Mouse (Mus musculus) T-helper 1 cell (primary cell): ENCODE results near the gene H2al1j.
"Not testable (repeated sequence)": the region's sequence is repeated elsewhere in the genome, so short reads cannot be mapped to it uniquely, and the experiment has no call there.

ENCODE experiments used
- in situ Hi-C: fragments of 300-600 bp; cut with MboI, MseI; formaldehyde crosslinking; loops from one replicate; pipeline ENCODE4 v1.15.1; 2025; ENCODE audit warnings: high pct_unique_total_duplicates

Gene H2al1j

DNA sequence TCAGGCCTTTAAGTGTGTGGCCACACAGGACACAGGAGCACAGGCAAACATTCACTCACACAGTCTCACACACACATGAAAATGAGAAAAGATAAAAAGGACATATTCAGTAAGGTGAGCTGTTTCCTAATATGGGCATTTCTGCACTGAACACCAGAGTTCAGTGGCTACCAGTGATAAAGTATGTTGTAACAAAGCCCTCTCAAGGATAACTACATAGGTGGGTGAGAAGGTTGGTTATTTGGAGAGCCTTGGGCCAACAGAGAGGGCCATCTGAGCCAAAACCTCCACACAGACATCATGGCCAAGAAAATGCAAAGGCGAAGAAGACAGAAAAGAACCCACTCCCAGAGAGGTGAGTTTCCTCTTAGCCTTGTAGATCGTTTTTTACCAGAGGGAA lies at the start of gene H2al1j:
TSS of gene H2al1j (plus strand) at position 301 of the 400 bp plus-strand sequence.
- in situ Hi-C loops: not testable (repeated sequence)

DNA sequence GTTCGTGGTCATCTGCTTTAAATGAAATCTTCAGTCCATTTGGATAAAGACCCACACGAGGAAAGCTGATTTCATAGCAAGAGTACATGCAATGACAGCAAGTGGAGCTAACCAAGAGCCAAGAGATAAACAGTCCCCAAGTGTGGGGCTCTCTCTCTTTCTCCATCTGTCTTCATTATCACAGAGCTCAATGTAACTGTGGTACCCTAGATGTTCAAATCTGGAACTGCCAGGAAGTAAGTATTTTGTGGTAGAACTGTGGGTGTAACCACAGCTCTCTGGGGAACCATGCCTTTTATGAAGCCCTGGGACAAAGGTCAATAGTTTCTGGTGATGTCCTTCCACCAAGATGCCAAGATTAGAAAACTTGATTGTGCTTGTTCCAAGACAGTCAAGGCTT lies 46.9 kb upstream of the H2al1j start:
- in situ Hi-C loops: loop anchor here (5.0 kb wide), 1 partner anchor 37 kb away; the partner anchor contains the start of genes H2al1f and H2al1g

DNA sequence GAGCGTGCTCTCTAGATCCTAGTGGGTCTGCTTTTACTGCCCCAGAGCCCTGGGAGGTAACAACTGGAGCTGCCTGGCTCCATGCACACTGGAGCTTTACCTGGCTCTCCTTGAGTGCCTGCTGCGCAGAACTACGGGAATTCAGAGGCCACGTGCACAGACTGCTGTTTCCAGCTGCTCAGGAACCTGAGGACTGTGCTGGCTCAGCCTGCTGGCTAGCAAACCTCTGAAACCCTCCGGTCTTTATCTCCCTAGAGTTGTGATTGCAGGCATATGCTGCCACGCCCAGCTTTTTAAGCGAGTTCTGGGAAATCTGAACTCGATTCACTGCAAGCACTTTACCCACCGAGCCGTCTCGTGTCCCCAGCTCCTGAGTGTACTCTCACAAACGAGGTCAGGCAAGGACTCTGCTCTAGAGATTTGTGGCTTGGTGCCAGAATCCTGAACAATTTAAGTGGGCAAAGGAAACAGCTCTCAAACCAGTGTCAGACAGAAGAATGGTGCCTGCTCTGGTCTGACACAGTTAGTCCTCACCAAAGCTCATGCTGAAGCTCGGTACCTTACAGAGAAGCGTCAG lies 39.2 kb upstream of the H2al1j start:
- in situ Hi-C loops: no loop called here

DNA sequence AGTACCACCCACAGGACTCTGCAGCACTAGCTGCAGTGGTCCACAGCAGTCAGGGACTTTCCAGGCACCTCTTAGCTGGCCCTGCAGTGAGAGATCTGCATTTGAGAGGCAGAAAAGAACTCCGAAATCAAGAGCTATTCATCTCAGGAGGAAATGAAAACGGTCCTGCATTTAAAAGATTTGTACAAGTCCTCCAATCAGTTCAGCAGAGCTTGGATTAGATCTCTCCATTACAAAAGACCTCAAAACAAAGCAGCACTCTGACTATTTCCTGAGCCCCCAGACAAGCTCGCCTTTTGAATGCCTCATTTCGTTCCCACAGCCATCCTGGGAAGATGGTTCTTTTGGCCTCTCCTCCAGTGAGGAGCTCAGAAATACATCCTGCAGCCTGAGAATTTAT lies 38.4 kb upstream of the H2al1j start:
- in situ Hi-C loops: no loop called here

DNA sequence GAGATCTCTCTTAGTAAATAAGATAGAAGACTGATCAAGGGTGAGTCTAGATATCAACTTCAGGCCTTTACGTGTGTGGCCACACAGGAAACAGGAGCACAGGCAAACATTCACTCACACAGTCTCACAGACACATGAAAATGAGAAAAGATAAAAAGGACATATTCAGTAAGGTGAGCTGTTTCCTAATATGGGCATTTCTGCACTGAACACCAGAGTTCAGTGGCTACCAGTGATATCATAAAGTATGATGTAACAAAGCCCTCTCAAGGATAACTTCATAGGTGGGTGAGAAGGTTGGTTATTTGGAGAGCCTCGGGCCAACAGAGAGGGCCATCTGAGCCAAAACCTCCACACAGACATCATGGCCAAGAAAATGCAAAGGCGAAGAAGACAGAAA lies 28.7 kb upstream of the H2al1j start, which contains the start of gene H2al1a:
TSS of gene H2al1a (plus strand) at position 301 of the 400 bp plus-strand sequence.
- in situ Hi-C loops: not testable (repeated sequence)

DNA sequence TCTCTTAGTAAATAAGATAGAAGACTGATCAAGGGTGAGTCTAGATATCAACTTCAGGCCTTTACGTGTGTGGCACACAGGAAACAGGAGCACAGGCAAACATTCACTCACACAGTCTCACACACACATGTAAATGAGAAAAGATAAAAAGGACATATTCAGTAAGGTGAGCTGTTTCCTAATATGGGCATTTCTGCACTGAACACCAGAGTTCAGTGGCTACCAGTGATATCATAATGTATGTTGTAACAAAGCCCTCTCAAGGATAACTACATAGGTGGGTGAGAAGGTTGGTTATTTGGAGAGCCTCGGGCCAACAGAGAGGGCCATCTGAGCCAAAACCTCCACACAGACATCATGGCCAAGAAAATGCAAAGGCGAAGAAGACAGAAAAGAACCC lies 25.5 kb upstream of the H2al1j start, which contains the start of gene H2al1b:
TSS of gene H2al1b (plus strand) at position 301 of the 400 bp plus-strand sequence.
- in situ Hi-C loops: loop anchor here (25.0 kb wide), 2 partner anchors 690 to 1440 kb away; no protein-coding TSS in a partner anchor

DNA sequence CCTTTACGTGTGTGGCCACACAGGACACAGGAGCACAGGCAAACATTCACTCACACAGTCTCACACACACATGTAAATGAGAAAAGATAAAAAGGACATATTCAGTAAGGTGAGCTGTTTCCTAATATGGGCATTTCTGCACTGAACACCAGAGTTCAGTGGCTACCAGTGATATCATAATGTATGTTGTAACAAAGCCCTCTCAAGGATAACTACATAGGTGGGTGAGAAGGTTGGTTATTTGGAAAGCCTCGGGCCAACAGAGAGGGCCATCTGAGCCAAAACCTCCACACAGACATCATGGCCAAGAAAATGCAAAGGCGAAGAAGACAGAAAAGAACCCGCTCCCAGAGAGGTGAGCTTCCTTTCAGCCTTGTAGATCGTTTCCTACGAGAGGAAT lies 22.3 kb upstream of the H2al1j start, which contains the start of gene H2al1c:
TSS of gene H2al1c (plus strand) at position 301 of the 400 bp plus-strand sequence.
- in situ Hi-C loops: loop anchor here (25.0 kb wide), 2 partner anchors 693 to 1443 kb away; no protein-coding TSS in a partner anchor

DNA sequence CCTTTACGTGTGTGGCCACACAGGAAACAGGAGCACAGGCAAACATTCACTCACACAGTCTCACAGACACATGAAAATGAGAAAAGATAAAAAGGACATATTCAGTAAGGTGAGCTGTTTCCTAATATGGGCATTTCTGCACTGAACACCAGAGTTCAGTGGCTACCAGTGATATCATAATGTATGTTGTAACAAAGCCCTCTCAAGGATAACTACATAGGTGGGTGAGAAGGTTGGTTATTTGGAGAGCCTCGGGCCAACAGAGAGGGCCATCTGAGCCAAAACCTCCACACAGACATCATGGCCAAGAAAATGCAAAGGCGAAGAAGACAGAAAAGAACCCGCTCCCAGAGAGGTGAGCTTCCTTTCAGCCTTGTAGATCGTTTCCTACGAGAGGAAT lies 19.1 kb upstream of the H2al1j start, which contains the start of gene H2al1d:
TSS of gene H2al1d (plus strand) at position 301 of the 400 bp plus-strand sequence.
- in situ Hi-C loops: loop anchor here (25.0 kb wide), 2 partner anchors 696 to 1446 kb away; no protein-coding TSS in a partner anchor

DNA sequence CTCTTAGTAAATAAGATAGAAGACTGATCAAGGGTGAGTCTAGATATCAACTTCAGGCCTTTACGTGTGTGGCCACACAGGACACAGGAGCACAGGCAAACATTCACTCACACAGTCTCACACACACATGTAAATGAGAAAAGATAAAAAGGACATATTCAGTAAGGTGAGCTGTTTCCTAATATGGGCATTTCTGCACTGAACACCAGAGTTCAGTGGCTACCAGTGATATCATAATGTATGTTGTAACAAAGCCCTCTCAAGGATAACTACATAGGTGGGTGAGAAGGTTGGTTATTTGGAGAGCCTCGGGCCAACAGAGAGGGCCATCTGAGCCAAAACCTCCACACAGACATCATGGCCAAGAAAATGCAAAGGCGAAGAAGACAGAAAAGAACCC lies 16.0 kb upstream of the H2al1j start, which contains the start of gene H2al1e:
TSS of gene H2al1e (plus strand) at position 301 of the 400 bp plus-strand sequence.
- in situ Hi-C loops: loop anchor here (25.0 kb wide), 2 partner anchors 699 to 1449 kb away; no protein-coding TSS in a partner anchor

DNA sequence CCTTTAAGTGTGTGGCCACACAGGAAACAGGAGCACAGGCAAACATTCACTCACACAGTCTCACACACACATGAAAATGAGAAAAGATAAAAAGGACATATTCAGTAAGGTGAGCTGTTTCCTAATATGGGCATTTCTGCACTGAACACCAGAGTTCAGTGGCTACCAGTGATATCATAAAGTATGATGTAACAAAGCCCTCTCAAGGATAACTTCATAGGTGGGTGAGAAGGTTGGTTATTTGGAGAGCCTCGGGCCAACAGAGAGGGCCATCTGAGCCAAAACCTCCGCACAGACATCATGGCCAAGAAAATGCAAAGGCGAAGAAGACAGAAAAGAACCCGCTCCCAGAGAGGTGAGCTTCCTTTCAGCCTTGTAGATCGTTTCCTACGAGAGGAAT lies 12.8 kb upstream of the H2al1j start, which contains the start of gene H2al1f:
TSS of gene H2al1f (plus strand) at position 301 of the 400 bp plus-strand sequence.
- in situ Hi-C loops: loop anchor here (5.0 to 25.0 kb wide), 3 partner anchors 33 to 1453 kb away; no protein-coding TSS in a partner anchor

DNA sequence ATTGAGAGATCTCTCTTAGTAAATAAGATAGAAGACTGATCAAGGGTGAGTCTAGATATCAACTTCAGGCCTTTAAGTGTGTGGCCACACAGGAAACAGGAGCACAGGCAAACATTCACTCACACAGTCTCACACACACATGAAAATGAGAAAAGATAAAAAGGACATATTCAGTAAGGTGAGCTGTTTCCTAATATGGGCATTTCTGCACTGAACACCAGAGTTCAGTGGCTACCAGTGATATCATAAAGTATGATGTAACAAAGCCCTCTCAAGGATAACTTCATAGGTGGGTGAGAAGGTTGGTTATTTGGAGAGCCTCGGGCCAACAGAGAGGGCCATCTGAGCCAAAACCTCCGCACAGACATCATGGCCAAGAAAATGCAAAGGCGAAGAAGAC lies 9.7 kb upstream of the H2al1j start, which contains the start of gene H2al1g:
TSS of gene H2al1g (plus strand) at position 301 of the 400 bp plus-strand sequence.
- in situ Hi-C loops: loop anchor here (5.0 to 25.0 kb wide), 3 partner anchors 36 to 1456 kb away; no protein-coding TSS in a partner anchor

DNA sequence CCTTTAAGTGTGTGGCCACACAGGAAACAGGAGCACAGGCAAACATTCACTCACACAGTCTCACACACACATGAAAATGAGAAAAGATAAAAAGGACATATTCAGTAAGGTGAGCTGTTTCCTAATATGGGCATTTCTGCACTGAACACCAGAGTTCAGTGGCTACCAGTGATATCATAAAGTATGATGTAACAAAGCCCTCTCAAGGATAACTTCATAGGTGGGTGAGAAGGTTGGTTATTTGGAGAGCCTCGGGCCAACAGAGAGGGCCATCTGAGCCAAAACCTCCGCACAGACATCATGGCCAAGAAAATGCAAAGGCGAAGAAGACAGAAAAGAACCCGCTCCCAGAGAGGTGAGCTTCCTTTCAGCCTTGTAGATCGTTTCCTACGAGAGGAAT lies 6.4 kb upstream of the H2al1j start, which contains the start of gene H2al1h:
TSS of gene H2al1h (plus strand) at position 301 of the 400 bp plus-strand sequence.
- in situ Hi-C loops: loop anchor here (25.0 kb wide), 2 partner anchors 709 to 1459 kb away; no protein-coding TSS in a partner anchor

DNA sequence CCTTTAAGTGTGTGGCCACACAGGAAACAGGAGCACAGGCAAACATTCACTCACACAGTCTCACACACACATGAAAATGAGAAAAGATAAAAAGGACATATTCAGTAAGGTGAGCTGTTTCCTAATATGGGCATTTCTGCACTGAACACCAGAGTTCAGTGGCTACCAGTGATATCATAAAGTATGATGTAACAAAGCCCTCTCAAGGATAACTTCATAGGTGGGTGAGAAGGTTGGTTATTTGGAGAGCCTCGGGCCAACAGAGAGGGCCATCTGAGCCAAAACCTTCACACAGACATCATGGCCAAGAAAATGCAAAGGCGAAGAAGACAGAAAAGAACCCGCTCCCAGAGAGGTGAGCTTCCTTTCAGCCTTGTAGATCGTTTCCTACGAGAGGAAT lies 3.3 kb upstream of the H2al1j start, which contains the start of gene H2al1i:
TSS of gene H2al1i (plus strand) at position 301 of the 400 bp plus-strand sequence.
- in situ Hi-C loops: loop anchor here (25.0 kb wide), 2 partner anchors 712 to 1462 kb away; no protein-coding TSS in a partner anchor

DNA sequence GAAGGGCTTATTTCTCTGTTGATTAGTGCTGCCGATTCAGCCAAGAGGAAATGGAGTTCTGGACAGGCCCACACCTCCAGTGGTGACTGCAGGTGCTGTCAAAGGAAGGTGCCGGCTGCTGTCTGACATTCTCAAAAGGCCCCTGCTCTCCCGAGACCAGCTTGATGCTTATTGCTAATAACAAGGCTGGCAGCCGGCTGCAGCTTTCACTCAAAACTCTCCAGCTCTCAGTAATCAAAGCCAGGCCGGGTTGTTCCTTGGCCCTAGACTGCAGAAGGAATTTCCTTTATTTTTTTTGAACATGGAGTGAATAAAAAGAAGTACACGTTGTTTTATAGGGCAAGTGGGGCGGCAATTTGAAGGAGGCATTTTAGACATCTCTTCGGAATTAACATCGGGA lies 18.1 kb downstream of the H2al1j start:
- in situ Hi-C loops: no loop called here

DNA sequence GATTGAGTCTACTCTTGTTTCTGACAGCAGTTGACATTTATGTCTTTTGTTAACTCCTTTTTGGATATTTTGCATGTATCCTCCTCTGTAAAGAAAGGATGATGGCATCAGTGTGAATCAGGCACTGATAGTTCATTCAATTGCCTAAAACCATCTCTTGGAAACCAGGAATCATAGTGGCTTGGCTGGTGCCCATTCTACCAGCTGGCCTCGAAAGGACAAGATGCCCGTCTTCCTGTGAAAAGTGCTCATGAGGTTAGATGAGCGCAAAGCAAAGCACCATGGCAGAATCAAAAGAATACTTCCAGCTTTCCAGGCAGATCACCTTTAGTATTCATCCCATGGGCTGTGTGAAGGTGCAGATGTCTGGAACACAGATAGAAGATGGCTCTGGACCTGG lies 19.1 kb downstream of the H2al1j start:
- in situ Hi-C loops: no loop called here

DNA sequence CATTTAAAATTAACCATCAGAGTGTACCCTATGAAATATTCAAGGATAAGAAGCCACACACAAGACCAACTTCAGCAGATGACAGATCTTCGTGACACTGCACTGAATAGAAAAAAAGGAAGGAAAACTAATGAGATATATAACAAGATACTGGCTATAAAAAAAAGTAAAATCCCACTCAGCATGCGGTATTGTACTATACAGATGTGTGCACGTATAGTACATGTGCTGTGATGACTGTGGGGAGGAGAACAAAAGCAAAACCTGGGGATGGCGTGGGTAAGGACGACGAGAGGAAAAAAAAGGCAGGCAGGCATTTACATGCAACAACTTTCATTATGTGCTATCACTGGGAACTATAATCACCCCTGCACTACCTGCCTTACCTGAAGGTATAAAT lies 33.2 kb downstream of the H2al1j start:
- in situ Hi-C loops: no loop called here

DNA sequence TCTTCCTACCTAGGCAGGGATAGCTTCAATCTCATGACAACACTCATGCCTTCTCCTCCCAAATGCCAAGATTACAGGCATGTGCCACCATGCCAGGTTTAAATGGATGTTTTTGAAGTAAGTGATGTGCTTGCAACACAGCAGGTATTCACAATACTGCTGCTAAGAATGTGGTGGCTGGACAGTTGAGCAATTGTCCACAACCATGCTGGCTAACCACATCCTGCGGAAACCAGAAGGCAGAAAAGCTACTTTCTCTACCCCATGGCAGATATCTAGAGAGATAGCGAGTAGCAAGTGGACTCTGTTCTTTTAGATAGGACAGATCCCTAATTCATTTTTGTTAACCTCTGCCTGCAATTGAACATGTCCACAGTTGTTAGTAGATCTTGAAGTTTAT lies 33.6 kb downstream of the H2al1j start:
- in situ Hi-C loops: no loop called here

DNA sequence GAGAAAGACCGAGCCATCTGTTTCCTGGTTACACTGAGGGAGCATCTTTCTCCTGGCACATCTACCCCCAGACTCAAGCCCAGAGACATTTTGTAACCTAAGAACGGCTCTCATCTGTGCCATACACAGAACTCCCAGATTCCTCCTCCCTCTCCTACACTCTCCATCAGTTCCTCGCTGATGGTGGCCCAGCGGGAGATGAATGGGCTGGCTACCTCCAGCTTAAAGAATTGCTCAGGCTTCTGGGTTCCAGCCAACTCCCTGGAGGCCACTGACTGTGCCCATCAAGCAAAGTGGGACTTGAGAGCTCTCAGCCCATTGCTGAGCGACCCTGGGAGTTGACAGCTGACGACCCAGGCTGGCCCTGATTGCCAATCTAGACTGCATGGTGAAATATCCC lies 36.3 kb downstream of the H2al1j start:
- in situ Hi-C loops: no loop called here

DNA sequence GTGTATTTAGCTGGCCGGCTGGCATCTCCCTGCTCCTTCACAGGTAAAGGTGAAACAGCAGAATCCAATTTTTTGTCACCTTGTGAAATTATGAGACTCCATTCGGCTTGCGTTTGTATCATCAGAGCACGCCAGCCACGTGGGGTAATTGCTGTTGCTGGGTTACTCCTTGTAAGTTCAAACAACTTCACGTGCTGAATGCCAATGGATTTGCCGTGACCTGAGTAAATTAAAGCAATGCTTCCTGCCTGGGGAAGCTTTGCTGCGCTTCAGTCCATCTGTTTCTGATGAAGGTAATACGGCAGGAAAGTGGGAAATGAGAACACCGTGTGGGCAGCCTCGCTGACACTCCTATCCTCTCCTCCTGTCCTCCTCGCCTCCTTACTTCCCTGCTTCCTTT lies 37.5 kb downstream of the H2al1j start:
- in situ Hi-C loops: no loop called here
